Mouse (Mus musculus) myocyte (in vitro differentiated cells): ENCODE measurements around the gene Akap8l.

Experiments
- E2F4 ChIP-seq: IDR thresholded peaks from one replicate; pipeline ENCODE4 v1.6.1; 2011; ENCODE audit warnings: mild to moderate bottlenecking, control low read depth, moderate library complexity; ENCODE audit not compliant: insufficient read depth
- MAX ChIP-seq: IDR thresholded peaks from one replicate; pipeline ENCODE4 v1.6.1; 2011; ENCODE audit warnings: low read depth, mild to moderate bottlenecking, control low read depth
- POLR2A ChIP-seq: IDR thresholded peaks from one replicate; pipeline ENCODE4 v1.6.1; 2011; ENCODE audit warnings: low read depth, mild to moderate bottlenecking, control low read depth, moderate library complexity; ENCODE audit not compliant: insufficient read length
- POLR2AphosphoS2 ChIP-seq: IDR thresholded peaks from one replicate; pipeline ENCODE4 v1.6.1; 2011; ENCODE audit warnings: low read depth, control low read depth; ENCODE audit not compliant: insufficient read length
- REST ChIP-seq: IDR thresholded peaks from one replicate; pipeline ENCODE4 v1.6.1; 2011; ENCODE audit warnings: mild to moderate bottlenecking, control low read depth, moderate library complexity; ENCODE audit not compliant: insufficient read depth, insufficient read length
- TCF12 ChIP-seq: IDR thresholded peaks from one replicate; pipeline ENCODE4 v1.6.1; 2011; ENCODE audit warnings: mild to moderate bottlenecking, control low read depth; ENCODE audit not compliant: poor library complexity, insufficient read depth, severe bottlenecking
- TCF3 ChIP-seq: IDR thresholded peaks from one replicate; pipeline ENCODE4 v1.6.1; 2011; ENCODE audit warnings: low read depth, control low read depth; ENCODE audit not compliant: insufficient read length
- USF1 ChIP-seq: IDR thresholded peaks from one replicate; pipeline ENCODE4 v1.6.1; 2011; ENCODE audit warnings: low read depth, mild to moderate bottlenecking, control low read depth, moderate library complexity

DNA sequence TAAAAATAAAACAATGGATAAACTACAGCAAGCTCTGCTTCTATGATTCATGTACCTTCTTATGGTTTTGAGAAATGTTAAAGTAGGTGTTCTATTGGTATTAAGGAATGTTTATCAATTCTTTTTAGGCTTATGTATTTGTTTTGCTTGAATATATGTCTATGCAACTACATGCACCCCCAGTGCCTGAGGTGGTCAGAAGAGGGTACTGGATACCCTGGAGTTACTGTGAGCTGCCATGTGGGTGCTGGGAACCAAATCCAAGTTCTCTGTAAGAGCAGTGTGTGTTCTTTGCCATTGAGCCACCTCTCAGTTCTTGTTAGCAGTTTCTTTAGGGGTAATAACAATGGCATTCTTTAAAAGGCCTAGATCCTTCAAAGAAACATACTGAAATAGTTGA lies 1.3 kb upstream of the Akap8l start:
- TF ChIP-seq E2F4: no peak
- TF ChIP-seq USF1: no peak
- no peak for TF ChIP-seq POLR2A
- no peak for TF ChIP-seq POLR2AphosphoS2
- TF ChIP-seq TCF12: no peak
- TF ChIP-seq MAX: no peak
- TF ChIP-seq REST: no peak
- no peak for TF ChIP-seq TCF3
